Mouse (Mus musculus) thymus, adult 18-20 months (tissue): ENCODE measurements at regions not wholly inside any gene's neighbourhood (a gene's known extent, or its start where the extent isn't known, plus 50 kb on each side); places are given as distances from the start of the nearest gene placed in this dataset.

Experiments
- DNase-seq, 2 experiments: peaks; one replicate each; pipeline ENCODE4 v3.0.0; 2022; ENCODE audit warnings: mixed read lengths in 2 of 2

DNA sequence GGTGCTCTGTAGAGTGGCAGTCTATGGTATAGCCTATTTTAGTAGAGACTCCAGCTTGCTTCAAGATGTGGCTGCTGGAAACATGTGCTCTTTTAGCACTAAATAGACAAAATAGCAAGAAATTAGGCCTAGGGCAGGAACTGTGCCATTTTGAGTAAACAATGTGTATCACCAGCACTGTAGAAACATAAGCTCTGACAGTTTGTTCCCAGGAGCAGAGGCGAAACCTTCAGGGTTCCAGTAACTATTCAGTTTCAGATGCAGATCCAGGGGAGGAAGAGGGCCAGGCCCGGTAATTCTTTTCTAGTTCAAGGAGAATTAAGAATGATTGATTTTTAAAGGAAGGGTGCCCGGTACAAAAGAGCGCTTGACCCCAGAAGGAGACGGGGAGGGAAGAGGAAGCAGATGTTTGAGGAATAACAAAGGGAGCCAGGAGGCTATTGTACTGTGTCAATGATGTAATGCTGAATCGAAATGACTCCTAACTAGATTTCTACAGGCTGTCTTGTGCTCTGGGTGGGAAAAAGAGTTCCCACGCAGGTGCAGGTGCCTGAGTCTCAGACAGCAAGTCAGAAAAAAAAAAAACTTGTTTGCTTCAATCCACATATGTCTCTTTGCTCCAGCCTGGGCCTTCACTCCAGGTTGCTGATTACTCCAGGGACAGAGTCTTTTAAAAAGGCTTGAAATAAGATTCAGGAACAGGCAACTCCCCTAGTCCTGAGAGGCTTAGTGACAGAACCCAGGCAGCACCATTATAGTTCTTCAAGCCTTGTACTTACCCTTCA lies 57.4 kb upstream of the Tex13c2 start:
- DNase-seq: no peak
